Mouse (Mus musculus) cerebellum, adult 18-20 months (tissue): ENCODE measurements around the gene Hist1h4d.
"Not testable (repeated sequence)": the region's sequence is repeated elsewhere in the genome, so short reads cannot be mapped to it uniquely, and the experiment has no call there.

Experiments used
- DNase-seq, 2 experiments: peaks; one replicate each; pipeline ENCODE4 v3.0.0; 2021

The Hist1h4d gene

DNA sequence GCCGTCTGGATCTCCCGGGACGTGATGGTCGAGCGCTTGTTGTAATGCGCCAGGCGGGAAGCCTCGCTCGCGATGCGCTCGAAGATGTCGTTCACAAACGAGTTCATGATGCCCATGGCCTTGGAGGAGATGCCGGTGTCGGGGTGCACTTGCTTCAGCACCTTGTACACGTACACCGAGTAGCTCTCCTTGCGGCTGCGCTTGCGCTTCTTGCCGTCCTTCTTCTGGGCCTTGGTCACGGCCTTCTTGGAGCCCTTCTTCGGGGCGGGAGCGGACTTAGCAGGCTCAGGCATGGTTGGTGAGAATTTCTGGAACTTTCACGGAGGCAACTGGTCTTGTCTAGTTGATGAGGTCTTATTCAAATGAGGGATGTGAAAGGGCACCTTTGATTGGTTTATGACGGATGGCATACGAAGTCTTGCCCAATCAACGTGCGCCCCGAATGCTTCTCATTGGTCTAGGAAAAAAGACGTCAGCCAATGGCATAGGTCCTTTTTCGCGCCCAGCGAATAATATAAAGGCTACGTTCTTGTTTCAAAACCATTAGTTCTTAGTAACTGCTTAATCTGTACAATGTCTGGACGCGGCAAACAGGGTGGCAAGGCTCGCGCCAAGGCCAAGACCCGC lies 7.4 kb upstream of the Hist1h4d start, which contains the start of the genes Hist1h2bf and Hist1h2ad:
TSS of gene Hist1h2bf (minus strand) at position 299 of the 627 bp plus-strand sequence.
TSS of gene Hist1h2ad (plus strand) at position 484 of the 627 bp plus-strand sequence.
- DNase-seq: peak; percentile 61 to 64

DNA sequence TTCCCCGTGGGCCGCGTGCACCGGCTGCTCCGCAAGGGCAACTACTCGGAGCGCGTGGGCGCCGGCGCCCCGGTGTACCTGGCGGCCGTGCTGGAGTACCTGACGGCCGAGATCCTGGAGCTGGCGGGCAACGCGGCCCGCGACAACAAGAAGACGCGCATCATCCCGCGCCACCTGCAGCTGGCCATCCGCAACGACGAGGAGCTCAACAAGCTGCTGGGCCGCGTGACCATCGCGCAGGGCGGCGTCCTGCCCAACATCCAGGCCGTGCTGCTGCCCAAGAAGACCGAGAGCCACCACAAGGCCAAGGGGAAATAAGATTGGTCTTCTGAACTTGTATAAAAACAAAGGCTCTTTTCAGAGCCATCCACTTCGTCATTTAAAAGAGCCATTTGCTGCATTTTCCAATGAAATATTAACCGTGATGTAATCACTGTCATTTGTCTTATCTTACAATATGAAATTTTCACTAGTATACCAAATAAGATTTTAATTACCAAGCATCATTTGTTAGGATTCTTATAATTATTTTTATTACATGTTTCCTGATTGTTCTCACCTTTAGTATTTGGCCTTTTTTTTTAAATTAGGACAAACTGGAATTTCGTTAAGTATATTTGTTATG lies 6.7 kb upstream of the Hist1h4d start:
- DNase-seq: not testable (repeated sequence)

DNA sequence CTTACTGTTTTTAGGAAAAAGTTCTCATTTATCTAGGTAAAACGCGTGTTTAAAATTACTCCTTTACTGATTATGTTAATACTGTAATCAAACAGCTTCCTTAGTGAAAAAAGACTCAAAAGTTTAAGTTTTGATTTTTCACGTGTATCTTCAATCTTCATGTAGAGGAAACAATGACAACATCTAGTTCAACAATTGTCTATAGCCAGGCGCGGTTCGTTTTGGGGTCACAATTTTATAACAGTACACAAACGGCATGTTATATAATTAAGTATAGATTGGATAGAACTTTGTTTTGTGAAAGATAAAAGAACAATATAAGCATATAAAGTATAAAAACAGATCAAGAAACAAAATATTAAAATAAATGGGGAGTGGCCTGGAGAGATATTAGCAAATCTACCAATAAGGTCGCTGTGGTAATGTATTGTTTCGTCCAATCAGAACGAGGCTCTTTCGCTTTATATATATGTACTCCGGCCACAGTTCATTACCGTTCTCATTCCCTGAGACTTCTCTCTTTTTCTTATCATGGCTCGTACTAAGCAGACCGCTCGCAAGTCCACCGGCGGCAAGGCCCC lies 6.0 kb upstream of the Hist1h4d start, which contains the start of gene Hist1h3d:
TSS of gene Hist1h3d (plus strand) at position 493 of the 581 bp plus-strand sequence.
- no peak for DNase-seq

DNA sequence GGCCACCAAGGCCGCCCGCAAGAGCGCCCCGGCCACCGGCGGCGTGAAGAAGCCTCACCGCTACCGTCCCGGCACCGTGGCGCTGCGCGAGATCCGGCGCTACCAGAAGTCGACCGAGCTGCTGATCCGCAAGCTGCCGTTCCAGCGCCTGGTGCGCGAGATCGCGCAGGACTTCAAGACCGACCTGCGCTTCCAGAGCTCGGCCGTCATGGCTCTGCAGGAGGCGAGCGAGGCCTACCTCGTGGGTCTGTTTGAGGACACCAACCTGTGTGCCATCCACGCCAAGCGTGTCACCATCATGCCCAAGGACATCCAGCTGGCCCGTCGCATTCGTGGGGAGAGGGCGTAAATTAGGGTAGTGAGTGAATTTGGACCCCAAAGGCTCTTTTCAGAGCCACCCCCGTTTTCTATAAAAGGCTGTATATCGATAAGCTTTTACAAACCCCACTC lies 5.5 kb upstream of the Hist1h4d start:
- DNase-seq: not testable (repeated sequence)

DNA sequence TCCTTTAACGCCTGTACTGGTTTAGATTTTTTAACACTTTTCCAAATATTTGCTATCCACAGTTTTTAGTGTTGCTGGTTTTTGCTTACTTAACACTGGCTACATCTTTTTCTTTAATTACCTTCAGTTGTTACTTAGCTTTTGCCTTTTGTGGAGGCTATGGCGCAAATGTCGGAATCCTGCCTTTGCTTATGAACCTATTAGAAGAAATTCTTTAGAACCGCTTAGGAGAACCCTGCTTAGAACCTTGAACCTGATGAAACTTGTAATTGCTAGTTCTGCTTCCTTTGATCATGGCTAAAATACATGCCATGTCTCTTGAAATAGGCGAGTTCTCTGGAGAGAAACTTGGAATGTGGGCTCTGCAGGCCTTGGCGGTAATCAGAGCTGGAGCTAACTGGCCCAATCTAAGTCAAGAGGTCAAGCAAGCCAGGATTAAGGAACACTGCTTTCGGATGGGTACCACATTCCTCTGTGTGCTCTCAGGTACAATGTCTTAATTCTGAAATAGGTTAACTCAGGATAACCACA lies 5.0 kb upstream of the Hist1h4d start:
- DNase-seq: no peak

DNA sequence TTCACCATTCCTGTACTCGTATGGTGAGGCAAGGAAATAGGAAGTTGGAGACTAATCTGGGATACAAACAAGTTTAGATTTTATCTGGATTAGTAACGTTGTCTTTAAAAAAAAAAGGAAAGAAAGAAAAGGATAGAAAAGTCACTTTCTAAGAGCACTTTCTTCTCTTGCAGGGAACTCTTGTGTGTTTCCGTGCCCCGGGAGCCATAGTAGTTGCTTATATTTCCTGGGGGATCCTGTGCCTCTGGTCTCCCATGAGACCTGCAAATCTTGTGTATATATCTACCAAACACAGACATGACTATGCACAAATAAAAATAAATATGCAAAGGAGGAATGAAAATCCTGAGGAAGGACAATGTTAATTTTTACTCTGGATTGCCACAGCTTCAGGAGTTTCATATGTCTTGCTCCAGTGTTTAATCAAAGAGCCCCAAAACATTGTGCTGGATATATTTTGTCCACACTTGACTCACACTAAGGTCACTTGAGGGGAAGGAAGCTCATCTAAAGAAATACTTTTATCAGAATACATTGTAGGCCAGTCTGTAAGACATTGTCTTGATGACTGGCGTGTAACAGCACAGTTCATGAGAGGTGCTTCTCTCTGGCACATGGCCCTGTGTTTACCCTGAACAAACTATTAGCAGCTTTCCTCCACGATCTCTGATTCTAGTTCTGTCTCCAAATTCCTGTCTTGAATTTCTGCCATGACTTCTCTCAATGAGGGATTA lies 4.3 kb upstream of the Hist1h4d start:
- DNase-seq: no peak

DNA sequence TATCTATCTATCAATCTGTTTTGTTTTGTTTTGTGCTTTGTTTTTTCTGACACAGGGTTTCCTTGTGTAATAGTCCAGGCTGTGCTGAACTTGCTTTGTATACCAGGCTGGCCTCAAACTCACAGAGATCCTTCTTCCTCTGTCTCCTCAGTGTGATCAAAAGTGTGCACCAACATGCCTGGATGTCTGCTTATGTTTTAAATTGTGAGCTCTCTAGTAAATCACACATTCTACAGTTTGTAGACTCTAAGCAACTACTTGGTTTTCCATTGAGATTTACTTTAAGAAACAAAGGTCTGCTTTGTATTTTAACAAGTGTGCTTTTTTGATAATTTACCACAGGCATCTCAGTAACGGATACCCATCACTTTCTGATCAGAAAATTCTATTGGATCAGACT lies 3.6 kb upstream of the Hist1h4d start:
- no peak for DNase-seq

DNA sequence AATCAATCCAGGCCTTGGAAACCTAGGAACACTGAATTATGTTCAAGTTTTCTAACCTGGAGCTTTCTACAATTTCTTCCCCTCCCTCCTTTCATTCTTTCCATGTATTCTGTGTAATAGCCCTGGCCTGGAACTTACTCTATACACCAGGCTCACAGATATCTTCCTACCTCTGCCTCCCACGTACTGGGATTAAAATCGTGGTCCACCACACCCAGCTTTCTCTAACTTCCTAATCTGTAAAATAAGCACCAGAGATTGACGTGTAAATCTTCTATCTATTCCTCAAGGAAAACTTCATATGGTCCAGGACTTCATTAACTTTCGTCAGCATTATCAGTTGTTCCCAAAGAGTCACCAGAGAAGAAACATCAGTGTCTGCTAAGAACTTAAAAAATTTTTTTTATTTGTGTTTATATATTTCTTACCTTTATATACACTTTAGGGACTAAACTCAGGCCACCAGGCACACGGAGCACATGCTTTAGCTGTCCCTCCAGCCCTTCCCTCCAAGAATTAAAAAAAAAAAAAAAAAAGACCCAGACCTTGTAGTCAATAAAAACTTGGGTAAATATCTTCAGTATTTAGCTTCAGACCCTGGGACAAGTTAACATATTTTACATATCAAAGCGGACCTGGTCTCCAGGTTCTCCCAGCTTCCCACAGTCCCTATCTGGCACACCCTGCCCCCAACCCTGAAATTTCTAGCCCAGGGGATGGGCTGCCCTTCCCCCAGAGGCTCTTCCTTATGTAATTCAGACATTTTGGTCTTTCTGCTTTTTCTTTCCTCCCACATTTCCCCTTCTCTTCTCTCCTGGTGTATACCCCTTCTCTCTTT lies 1.0 kb downstream of the Hist1h4d start:
- no peak for DNase-seq

DNA sequence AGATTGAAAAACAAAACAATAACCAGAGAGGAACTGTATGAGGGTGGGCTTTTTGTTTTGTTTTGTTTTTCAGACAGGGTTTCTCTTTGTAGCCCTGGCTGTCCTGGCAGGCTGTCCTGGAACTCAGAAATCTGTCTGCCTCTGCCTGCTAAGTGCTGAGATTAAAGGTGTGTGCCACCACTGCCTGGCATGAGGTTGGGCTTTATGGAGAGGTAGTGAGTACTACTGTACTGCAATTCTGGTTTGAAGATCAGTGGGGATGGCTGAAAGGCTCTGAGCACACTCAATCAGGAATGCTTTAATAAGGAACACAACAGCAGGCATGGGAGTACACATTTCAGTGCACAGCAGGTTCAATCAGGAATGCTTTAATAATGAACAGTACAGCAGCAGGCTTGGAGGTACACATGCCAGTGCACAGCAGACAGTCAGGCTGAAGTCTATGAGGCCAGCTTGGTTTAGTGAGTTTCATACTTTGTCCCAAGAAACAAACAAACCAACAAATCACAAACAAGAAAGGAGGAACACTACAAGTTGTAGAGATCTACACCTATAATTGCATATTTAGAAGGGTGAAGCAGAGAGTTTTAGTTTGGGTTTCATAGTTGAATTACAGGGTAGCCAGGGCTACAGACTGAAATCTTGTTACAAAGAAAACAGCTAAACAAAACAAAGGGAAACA lies 2.1 kb downstream of the Hist1h4d start:
- no peak for DNase-seq

DNA sequence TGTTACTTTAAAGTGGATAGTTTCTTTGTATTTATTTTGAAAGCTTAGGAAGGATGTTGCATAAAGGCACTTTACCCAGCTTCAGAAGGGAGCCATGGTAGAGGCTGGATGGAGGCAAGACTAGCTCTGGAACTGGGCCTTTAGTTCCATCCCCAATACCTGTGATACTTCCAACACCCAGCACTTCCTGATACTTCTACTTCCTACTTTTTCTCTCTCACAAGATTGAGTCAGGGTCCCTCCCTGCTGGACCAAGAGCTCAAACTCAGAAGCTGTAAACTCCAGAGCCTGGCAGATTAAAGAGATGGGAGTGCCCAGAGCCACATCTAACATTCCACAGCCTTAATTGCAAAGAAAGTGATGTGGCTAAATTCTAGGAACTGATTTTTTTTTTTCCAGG lies 2.9 kb downstream of the Hist1h4d start:
- no peak for DNase-seq

DNA sequence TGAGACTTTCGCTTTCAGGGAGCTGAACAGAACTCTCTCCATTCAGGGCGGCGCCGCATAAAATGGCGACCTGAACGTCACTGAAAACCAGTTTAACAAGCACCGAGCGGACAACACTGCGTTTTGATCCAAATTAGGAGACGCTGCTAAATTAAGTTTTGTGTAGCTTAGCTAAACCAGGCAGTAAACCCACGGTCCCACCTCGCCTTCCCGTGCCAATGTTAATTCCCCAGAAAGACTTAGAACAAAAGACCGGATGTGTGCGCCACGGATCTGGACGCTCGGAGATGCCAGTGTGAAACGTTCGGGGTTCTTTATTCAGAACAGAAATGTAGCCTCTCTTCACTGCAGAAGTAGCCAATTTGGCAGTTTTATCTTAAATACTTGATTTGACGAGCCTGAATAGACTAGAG lies 3.6 kb downstream of the Hist1h4d start:
- peak; percentile 49 to 60 for DNase-seq

DNA sequence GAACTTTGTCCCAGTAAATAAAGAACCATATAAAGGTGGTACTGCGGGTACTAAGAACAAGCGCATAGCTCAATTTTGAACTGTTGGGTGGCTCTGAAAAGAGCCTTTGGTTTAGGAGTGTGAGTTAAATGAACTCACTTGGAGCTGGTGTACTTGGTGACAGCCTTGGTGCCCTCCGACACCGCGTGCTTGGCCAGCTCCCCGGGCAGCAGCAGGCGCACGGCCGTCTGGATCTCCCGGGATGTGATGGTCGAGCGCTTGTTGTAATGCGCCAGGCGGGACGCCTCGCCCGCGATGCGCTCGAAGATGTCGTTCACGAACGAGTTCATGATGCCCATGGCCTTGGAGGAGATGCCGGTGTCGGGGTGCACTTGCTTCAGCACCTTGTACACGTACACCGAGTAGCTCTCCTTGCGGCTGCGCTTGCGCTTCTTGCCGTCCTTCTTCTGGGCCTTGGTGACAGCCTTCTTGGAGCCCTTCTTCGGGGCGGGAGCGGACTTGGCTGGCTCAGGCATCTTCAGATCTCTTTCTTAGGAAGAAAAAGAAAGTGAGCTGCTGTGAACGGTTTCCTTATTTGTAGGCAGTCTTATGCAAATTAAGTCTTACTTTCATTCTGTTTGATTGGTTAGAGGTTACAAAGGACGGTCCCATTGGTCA lies 4.2 kb downstream of the Hist1h4d start:
- DNase-seq: peak; percentile 36 to 64

DNA sequence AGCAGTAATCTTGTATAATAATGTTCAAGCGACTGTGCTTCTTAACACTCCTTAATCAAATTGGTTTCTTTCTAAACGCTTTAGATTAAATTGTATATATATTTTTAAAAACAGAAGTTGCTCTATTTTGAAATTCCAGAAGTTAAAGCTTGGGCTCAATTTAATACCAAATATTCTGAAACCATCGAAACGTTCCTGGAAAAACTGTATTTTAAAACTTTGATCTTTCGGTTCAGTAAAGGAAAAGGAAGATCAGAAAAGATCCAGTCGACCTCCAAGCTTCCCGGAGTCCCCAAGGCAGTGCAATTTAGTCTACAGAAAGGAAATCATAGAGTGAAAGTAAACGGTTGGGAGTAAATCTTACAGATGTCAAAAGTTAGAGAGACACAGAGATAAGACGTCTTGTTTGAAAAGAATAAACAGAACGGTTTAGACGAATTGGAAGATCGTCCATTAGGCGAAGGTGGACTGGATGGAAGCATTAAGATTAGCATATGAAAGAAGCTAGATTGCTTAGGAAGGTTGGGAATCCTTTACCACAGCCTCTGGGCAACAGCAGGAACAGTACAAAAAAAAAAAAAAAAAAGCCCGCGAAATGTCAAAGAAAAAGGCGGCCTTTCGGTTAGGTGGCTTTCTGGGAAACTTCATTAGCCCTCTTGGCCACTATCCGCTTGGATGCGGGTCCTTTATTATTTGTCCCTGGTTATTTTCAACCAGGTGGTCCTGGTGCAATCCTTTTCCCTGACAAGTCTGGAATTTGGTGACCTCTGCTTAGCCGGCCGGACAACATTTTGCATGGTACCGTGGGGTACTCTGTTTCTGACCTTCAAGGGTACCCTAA lies 4.9 kb downstream of the Hist1h4d start:
- no peak for DNase-seq

DNA sequence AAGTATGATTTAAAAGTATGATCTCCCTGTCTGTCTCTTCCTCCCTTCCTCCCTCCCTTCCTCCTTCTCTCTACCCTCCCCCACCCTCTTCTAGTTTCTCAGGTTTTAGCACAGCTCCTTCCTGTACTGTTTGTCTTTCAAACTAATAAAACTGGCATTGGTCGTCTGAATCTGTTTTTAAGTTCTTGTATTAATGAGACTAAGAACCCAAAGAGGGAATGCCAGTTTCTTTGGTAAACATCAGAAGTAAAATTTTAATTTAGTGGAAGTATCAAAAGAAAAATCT lies 5.5 kb downstream of the Hist1h4d start:
- DNase-seq: no peak

DNA sequence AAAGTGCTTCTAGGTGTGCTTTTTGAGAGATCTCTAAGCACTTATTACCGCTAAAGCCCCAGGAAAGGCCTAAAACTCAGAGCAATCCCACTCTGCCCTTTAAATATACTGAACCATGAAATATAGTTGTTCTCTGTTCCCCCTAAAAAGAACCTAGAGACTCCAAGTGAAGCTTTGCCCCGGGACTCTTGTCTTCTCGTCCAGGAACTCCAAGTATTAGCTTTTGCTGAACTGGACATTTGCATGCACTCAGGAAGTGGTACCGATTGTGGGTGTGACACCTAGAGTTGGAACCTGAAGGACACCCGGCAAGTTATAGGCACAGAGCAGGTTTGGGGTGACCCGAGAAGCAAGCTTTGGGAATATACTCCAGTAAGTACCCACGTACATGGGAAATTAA lies 9.8 kb downstream of the Hist1h4d start:
- DNase-seq: no peak

DNA sequence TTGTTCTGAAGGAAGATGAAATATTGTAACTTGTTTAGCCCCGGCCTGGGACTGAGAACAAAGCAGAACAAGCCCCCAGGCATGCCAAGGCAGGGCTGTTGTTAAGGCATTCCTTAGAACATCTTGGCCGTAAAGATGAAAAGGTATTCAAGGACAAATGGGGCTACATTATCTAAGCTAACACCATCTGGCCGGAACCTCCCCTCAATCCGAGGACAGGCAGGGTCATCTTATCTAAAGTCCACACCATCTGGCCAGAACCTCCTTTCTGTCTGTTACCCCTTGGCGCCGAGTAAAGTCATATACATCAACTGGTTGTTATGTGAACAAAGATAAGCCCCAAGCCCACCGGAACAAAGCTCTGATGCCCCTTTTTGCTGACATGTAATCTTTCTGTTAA lies 10.5 kb downstream of the Hist1h4d start:
- not testable (repeated sequence) for DNase-seq

DNA sequence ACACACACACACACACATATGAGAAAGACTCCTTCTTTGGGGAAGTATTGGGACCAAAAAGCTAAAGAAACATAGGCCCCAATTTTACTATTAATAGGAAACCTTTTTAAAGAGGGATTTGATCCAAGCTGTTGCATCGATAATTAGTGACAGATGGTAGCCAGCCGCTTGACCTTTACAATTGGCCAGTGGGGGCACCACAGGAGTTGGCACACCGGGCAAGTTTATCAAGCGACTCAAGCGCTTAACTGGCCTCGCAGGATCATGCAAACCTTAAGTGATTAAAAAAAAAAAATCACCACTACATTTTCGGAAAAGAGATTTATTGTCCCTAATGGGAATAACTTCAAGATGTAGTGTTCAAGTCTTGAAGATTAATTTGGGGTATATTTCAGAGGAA lies 11.2 kb downstream of the Hist1h4d start:
- peak; percentile 63 to 65 for DNase-seq

DNA sequence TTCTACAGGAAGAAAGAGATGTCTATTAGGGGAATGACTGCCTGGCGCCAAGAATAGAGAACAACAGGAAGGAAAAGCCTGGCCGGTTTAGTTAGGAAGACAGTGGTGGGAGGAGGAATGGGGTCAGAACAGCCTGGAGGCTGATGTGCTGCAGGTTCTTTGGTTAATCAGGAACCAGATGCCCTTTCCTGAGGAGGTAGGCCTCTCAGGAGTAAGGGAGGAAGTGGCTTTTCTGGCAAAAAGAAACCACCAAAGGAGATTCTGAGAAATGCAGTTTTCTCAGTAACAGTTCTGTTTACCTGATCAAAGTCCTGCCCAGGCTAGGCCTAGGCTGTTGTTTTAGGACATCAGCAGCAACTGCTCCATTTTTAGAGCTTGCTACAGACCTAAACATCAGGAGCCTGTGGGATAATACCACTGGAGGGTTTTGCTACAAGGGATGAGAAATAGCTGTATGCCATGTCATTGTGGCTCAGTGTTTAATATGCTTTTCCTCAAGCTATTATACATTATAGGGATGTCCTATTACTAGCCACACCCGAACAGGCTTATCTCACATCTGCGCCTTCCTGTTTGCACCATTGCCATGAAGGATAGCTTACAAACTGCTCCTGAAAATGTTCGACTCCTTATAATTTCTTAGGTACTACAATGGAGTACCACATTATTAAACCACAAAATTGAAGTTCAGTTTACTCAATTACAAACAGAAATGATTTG lies 11.8 kb downstream of the Hist1h4d start:
- DNase-seq: no peak

DNA sequence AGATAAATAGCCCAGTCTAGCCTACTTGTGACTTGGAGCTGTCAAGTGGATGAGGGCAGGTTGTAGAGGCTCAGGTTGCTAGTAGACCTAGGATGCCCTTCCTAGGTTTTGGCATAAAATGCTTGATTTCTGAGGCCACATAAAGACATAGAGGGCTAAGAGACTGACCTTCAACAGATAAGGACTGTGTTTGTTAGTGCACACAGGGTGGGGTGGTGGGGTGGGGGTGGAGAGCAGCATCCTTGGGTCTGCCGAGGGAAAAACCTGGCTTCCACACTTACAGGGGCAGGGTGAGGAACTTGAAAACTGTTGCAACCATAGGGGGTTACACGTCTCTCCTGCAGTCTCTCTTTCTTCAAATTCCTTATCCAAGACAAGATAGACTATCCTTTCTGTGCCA lies 13.8 kb downstream of the Hist1h4d start:
- no peak for DNase-seq
